Mouse (Mus musculus) spleen, embryonic (tissue): ENCODE measurements around the gene Armh3.

Source experiments
- CTCF ChIA-PET: fragments of 350-600 bp; sonication (Branson Sonifier 250); formaldehyde crosslinking; loops from one replicate; lab custom pipeline; 2022; lab: Charles Lee

Armh3 gene

GRCm38 (mm10) chr19:45913036-45913435 lies 85.3 kb downstream of the Armh3 start:
- CTCF ChIA-PET, result interaction anchor here (0.7 kb wide), 1 partner anchor 83 kb away, joined by 3 read pairs; no protein-coding TSS in a partner anchor

- CTCF ChIA-PET, result no interaction called here
These were observed 85.9 kb downstream of the Armh3 start for GRCm38 (mm10) chr19:45912376-45912775.

GRCm38 (mm10) chr19:45911236-45912025 lies 86.9 kb downstream of the Armh3 start:
- CTCF ChIA-PET, result no interaction called here

- CTCF ChIA-PET, result no interaction called here
These were observed 90.0 kb downstream of the Armh3 start for GRCm38 (mm10) chr19:45908246-45908645.

GRCm38 (mm10) chr19:45907416-45907815 lies 90.9 kb downstream of the Armh3 start:
- CTCF ChIA-PET, result no interaction called here

GRCm38 (mm10) chr19:45903861-45904260 lies 94.4 kb downstream of the Armh3 start:
- CTCF ChIA-PET, result interaction anchor here (0.6 kb wide), 1 partner anchor 23 kb away, joined by 3 read pairs; no protein-coding TSS in a partner anchor

GRCm38 (mm10) chr19:45902390-45903035 lies 95.8 kb downstream of the Armh3 start:
- CTCF ChIA-PET, result no interaction called here

GRCm38 (mm10) chr19:45900836-45901235 lies 97.5 kb downstream of the Armh3 start:
- CTCF ChIA-PET, result interaction anchor here (0.5 kb wide), 1 partner anchor 1115 kb away, joined by 8 read pairs; no protein-coding TSS in a partner anchor

- CTCF ChIA-PET, result no interaction called here
These were observed 102.6 kb downstream of the Armh3 start for GRCm38 (mm10) chr19:45895726-45896125.

- CTCF ChIA-PET, result no interaction called here
These were observed 116.2 kb downstream of the Armh3 start for GRCm38 (mm10) chr19:45882056-45882455.

GRCm38 (mm10) chr19:45873320-45873719 lies 125.0 kb downstream of the Armh3 start:
- CTCF ChIA-PET, result no interaction called here

- CTCF ChIA-PET, result no interaction called here
These were observed 142.9 kb downstream of the Armh3 start for GRCm38 (mm10) chr19:45855284-45855920.

- CTCF ChIA-PET, result interaction anchor here (0.6 kb wide), 1 partner anchor 1162 kb away, joined by 3 read pairs; no protein-coding TSS in a partner anchor
These were observed 143.8 kb downstream of the Armh3 start for GRCm38 (mm10) chr19:45854521-45854920.

- CTCF ChIA-PET, result no interaction called here
These were observed 150.6 kb downstream of the Armh3 start for GRCm38 (mm10) chr19:45847733-45848093.

GRCm38 (mm10) chr19:45847016-45847732 lies 151.1 kb downstream of the Armh3 start:
- CTCF ChIA-PET, result interaction anchor here (0.6 to 0.7 kb wide), 2 partner anchors 11 to 263 kb away, joined by 5 to 6 read pairs; no protein-coding TSS in a partner anchor

GRCm38 (mm10) chr19:45844209-45844608 lies 154.1 kb downstream of the Armh3 start:
- CTCF ChIA-PET, result interaction anchor here (0.5 kb wide), 1 partner anchor 63 kb away, joined by 4 read pairs; no protein-coding TSS in a partner anchor

- CTCF ChIA-PET, result interaction anchor here (0.5 kb wide), 1 partner anchor 62 kb away, joined by 4 read pairs; no protein-coding TSS in a partner anchor
These were observed 154.9 kb downstream of the Armh3 start for GRCm38 (mm10) chr19:45843424-45843823.

- CTCF ChIA-PET, result no interaction called here
These were observed 161.0 kb downstream of the Armh3 start for GRCm38 (mm10) chr19:45837050-45837994.

GRCm38 (mm10) chr19:45835490-45835889 lies 162.8 kb downstream of the Armh3 start:
- CTCF ChIA-PET, result no interaction called here

- CTCF ChIA-PET, result no interaction called here
These were observed 164.6 kb downstream of the Armh3 start for GRCm38 (mm10) chr19:45833665-45834064.
